Mouse (Mus musculus) urinary bladder, postnatal 14 days (tissue): ENCODE results near the gene Gm26897.

ENCODE experiments used
- DNase-seq: peaks from one replicate; pipeline ENCODE4 v3.0.0; 2021; ENCODE audit warnings: low spot score

Gm26897 gene

DNA sequence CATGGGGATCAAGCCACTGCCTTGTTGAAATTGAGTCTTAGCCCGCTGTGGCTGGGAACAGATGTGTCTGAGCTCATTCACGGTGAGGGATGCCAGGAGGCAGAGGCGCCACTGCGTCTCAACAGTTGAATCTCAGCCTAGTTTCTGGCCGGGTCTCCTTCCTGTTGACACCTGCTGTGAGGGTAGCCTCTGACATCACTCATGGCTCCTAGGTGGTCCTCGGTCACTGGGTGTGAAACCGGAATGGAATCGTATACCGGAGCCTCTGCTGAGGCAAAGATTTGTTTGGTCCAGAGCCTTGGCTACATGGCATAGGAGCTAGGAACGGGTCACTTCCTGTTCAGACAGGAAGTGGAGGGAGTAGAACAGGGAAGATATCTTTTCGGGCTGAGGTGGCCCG, at the start of gene Gm26897:
Gm26897 (plus strand) TSS at position 74 of the 400 bp plus-strand sequence.
- DNase-seq = no peak

DNA sequence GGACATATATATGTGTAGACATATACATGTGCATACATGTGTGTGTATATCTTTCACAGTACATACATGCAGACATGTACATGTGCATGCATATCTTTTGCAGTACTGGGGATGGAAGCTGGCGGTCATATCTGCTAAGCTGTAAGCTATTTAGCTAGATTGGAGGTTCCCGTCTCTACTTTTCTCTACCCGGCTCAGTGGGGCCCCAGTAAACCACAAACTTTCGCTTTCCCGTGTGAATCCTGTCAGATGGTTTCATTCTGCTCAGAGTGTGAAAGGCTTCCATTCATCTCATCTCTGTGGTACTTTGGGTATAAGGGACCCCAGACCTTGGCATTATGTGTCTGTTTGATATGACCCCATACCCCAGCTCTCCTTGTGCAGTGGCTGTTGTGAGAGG, 46.4 kb upstream of the Gm26897 start:
- DNase-seq = no peak

DNA sequence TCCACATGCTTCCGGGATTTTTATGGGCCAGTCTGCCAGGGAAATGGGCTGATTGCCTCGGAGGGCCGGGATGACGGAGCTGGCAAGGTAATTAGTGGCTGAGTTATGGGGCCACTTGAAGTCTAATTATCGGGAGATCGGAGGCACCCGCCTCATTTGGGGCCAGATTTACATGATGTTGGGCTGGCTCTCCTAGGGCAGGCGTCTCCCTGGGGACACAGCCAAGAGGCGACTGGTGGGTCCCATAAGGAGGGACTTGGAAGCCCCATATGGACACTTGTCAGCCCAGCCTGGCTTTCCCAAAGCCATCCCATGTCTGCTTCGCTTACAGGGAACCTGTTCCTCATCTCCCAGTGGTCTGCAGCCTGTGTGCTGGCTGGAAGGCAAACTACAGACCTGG, 45.1 kb upstream of the Gm26897 start:
- no peak for DNase-seq

DNA sequence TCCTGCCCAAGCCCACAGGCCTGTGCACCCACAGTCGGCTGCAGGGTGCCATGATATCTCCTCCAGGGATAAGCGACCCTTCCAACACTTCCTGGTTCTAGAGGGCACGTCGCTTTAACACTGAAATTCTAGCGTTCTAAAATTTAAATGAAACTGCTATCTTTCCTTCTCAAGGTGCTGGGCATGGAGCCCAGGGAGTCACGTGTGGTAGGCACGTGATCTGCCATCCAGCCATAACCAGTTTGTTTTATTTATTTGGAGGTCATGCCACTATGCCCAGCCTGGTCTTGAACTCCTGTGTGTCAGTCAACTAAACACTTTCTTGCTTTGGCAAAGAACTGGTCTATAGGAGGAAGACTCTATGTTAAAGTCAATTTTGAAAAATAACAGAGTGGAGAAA, 35.7 kb upstream of the Gm26897 start:
- DNase-seq = no peak

DNA sequence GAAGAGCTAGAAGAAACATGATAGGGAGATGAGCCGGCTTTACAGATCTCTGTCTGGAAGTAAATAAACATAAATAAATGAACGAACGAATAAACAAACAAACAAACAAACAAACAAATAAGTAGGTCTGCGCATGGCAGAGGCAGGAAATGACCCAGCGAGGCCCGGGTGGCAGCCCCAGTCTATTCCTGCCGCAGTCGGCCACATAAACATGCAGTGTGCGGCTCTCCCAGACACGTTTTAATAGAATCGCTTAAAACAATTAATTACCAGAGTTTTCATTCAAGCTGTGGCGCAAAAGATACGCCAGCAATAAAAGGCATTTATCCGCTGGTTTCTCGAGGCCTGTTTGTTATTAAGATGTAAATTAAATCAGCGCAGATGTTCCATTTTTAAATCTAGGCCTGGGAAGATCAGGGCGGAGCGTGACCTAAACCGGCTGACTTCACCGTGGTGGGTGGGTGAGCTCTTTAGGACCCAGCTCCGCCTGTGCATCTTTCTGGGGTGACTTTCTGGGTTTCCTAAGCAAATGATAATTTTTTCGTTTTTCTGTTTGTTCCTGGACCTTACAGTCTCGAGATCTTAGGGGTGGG, 33.9 kb upstream of the Gm26897 start:
- DNase-seq = no peak

DNA sequence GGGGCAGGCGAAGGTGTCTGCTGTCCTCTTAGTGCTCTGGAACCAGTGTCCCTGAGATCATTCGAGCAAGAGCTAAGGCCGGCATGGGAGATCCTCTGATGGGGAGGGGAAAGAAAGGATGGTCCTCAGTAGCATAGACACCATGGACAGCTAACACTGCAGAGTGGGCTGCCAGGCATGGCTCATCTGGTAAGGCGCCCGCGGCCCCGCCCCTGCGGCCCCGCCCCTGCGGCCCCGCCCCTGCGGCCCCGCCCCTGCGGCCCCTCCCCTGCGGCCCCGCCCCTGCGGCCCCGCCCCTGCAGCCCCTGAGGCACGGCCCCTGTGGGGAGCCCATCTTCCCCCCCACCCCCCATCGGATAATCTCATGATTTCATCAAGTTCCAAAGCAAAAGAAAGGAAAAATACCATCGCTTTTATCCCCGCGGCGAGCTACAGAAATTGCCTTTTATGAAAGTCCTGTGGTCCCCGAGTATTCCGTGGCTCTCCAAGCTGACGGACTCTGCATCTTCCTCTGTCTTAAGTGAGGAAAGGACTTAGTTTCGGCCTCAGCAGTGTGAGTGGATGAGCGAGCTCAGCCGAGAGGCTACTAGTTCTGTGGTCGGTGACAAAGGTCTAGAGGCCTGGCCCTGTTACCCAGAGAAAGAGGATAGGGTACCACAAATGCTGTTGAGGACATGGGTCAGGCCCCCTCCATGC, 31.9 kb upstream of the Gm26897 start:
- DNase-seq = no peak

DNA sequence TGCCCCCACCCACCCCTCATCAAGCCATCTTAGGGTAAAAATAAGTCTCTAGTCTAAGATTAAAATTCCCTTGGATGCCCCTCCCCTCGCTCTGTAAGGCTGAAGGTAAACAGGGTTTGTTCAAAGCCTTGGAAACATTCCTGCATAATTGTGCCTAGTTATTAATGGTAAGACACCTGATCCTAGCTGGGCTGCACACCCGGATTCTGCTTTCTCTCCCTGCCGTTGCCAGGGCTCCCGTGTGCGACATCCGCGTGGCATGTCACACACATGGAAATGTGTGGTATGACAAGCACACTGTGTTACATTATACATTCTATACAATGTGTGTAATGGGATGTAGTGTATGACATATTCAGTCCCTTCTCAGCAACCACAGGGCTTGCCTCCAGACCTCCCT, 30.1 kb upstream of the Gm26897 start:
- DNase-seq = no peak

DNA sequence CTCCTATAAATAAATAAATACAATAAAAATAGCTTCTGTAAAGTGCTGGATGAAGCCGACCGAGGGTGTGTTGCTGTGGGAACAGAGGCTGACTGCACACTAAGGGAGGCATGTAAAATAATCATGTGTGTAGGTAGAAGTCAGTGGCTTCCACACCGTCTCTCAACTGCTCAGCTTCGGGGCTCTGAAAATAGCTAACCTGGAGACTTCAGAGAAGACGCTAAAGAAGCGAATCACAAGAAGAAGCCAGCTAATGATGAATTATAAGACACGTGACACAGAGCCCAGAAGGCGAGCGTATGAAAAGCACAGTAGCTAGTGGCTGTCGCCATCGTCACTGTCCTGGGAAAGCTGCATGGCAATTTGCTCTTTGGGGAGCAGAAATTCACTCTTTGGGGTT, 29.4 kb upstream of the Gm26897 start:
- DNase-seq = no peak

DNA sequence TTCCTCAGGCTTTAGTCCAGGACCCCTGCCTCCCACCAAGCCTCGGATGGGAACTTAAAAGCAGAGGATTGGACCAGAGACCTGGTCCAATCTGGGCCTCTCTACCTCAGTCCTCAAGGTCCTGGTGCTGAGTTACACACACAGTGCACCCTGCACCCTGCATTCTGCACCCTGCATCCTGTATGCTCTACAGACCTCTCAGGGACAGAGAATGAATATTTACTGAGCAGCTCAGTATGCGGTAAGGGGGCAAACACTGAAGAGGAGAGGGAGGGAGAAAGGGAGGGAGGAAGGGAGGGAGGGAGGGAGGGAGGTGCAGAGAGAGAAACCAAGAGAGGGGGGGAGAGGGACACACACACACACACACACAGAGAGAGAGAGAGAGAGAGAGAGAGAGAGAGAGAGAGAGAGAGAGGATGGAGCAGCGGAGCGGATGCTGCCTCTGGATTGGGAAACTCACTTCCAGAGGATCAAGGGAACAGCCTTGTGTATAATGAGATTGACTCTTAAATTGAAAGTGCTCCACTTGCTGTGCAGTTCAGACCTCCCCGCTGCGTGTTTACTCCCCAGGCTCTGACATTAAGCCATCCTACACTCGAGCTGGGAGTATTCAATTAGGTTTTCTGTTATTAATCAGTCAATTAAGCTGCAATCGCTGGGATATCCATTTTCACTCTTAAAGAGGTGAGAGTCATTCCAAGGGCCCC, 24.4 kb upstream of the Gm26897 start:
- no peak for DNase-seq

DNA sequence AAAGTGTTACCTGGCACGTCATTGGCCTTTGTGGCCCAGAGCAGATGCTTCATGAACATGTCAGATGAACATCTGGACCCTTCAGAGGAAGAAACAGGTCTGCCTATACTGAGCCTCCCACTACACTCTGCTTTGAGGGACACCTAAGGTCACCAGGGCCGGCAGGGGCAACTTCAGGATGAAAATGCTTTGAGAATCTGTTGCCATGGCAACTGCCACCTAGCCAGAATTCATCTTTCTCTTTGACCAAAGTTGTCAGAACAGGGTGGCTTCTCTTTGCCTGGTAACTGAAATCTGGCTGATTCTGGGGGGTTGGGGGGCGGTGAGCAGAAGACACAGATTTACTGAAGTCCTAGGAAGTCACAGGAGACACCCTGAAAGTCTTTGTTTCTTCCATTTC, 14.7 kb upstream of the Gm26897 start:
- no peak for DNase-seq

DNA sequence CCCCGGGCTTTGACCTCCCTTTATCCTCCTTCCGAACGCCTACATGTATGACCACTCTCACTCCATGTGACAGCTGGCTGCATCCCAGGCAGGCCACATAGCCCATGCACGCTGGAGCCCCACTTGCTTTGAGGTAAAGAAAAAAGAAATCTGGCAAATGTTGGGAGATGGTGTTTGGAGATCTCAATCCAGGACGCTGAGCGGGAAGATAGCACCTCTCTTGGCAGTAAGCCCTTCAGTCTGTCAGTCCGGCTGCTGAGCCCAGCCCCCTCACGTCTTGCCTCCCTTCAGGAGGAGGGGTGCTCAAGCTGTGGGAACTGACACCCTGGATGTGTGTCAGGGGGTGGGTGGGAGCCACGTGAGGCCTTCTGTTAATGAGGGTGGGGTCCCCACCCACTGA, 13.0 kb upstream of the Gm26897 start:
- no peak for DNase-seq

DNA sequence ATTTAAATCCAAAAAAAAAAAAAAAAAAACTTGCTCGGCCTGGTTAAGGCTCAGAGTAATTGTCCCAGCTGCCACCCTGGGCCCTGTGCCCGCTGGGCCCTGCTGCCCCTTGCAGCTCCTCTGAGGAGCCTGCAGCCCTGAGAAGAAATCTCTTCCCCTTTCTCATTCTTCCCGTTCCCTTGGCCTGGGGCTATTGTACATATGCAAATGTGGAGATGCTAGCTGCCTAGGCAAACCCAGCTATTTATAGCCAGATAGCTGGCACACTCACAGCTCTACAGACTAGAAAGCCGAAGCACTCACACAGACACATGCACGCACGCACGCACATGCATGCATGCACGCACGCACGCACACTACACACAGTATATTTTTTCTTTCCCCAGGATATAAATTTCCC, 9.0 kb upstream of the Gm26897 start:
- DNase-seq = no peak

DNA sequence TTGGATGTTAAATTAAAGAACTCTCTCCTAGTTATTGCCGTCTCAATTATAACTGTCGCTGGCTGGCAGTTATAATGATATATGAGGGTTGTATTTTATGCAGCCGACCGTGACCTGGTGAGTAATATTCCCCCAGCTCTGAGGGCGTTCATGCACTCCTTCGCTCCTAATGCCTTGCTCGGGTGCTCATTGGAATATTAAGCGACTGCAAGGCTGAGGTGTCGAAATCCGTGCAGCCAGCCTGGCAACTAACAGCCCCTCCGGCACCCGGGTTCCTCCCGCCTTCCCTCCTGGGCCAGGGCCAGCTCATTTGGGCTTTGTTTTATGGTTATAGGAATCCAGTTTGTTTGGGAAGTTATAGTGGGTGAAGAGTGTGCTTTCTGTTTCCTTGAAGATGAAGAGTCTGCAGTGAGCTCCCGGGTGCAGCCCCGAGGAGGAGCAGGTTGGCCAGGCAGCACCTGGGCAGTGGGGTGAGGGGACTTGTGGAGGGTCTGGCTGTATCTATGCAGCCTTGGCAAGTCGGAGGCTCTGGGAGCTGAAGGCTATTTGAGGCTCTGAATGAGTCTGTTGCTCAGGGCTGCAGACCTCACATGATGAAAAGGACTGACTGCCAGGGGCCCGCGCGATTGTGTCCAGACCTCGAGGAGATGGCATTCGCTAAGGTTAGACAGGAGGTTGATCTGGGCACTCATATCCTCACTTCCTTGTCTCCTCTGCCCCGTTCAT, 8.4 kb upstream of the Gm26897 start:
- DNase-seq = no peak

DNA sequence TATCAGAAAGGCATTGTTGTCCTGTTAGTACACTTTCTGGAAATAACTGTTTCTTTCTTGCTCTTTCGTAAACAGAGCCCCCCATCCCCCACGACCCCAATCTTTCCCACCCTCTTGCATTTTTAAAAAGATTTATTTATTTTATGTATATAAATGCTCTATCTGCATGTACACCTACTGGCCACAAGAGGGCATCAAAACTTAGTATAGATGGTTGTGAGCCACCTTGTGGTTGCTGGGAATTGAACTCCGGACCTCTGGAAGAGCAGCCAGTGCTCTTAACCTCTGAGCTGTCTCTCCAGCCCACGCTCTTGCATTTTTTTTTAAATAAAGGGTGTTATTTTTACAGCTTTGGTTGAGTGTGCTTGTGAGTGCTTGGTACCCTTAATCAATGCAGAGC, 5.3 kb upstream of the Gm26897 start:
- no peak for DNase-seq

DNA sequence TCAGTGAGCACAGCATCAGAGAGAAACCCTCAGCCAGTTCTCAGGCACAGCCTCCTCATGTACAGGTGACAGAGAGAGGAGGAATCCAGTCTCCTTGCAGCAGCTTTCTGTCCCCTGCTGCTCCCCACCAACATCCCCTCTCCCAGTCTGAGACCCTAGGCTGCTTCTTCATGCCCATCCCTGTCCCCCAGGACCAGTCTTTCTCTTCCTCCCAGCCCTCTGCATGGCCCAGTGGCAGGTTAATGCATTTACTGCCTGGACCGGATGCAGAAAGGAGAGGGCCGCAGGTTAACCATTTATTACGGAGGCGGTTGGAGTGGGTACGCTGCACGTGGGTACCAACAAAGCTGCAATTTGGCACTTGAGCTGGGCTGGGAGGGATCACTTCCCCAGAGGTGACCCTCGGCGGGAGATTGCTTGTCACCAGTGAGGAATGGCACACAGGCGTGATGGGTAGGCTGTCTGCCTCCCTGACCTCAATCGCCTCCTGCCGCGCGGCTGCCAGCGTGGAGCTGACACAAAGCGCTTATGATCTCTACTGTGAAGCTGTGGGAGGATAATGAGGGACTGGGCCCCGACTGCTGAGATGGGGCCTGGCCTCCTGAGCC, 3.1 kb upstream of the Gm26897 start:
- DNase-seq = no peak

DNA sequence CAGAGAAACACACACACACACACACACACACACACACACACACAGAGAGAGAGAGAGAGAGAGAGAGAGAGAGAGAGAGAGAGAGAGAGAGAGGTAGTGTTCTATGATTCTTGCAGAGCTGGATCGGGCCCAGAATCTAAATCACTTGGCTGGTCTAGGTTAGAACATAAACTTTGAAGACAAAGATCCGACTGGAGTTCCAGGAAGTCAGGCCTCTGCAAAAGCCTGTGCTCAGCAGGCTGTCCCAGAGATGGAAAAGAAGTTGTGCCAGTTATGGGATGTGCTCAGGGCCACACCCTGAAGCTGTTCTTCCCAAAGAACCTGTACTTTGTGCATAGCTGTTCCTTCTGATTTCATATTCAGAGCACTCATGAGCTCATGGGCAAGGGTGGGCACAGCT, 1.5 kb upstream of the Gm26897 start:
- peak; percentile 15 for DNase-seq

DNA sequence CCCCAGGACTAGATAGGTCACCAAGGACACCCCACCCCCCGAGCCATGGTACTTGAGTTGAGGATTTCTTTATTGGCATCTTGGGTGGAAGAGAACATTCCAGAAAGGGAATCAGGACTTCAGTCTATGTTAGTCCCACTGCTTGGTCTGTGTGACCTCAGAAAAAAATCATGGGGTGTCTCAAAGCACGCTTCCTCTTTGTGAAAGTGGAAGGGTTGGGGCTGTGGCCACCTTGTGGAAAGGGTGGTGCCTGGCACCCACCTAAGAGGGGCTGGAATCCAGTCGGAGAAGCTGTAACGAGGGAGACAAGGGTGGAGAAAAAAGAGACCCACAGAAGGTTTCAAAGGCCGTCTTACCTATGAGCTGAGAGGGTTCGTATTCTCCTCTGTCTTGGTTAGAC, 5.8 kb downstream of the Gm26897 start:
- no peak for DNase-seq

DNA sequence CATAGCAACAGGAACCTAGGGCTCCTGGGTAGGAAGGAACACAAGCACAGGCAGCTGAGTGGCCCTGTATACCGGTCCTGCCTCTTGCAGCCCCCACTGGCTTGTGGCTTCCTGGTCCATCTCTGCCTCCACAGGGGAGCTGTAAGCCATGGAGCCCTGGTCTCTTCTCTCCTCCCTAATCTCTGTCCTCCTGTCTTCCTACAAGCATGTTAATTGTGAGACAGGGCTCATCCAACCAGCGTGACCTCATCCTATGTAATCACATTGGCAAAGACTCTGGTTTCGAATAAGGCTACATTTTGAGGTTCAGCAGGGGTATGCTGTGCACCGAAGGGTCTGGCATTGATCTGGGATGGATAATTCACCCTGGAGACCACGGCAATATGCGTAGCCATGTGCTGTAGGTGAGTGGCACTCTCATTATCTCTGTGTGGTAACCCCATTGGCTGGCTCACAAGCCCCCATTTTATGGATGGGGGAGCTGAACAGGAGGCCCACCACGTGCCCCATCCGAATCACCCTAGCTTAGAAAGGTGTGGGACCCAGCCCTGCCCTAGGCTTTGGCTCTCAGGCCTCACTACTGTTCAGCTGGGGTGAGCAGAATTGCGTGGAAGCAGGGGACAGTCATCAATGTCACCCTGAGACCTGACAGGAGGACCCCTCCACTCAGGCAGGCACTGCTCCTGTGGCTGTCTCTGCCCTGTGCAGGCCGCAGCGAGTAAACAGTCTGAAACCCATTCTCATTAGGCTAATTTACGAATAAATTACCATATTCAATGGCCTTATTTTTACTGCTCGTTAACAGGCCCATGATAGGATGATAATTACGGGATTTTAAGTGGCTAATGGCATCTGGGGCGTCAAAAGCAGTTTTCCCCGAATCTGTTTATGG, 6.9 kb downstream of the Gm26897 start:
- DNase-seq = no peak

DNA sequence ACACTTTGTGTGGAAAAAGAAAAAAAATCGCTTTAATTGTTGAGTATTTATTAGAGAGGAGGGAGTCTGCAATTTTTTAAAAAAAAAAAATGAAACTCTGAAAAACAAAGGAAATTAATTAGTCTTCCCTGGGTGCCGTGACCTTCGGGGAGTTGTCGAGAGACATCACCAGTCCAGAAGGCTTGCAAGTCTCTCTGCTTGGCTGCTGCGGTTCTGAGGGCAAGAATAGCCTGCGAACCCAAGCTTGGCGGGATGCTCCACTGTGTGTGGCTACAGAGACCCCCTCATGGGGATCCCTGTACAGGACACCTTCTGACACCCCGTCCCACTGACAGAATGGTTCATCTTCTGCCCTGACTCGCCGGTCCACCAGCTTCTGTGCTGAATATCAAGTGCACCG, 7.6 kb downstream of the Gm26897 start:
- no peak for DNase-seq

DNA sequence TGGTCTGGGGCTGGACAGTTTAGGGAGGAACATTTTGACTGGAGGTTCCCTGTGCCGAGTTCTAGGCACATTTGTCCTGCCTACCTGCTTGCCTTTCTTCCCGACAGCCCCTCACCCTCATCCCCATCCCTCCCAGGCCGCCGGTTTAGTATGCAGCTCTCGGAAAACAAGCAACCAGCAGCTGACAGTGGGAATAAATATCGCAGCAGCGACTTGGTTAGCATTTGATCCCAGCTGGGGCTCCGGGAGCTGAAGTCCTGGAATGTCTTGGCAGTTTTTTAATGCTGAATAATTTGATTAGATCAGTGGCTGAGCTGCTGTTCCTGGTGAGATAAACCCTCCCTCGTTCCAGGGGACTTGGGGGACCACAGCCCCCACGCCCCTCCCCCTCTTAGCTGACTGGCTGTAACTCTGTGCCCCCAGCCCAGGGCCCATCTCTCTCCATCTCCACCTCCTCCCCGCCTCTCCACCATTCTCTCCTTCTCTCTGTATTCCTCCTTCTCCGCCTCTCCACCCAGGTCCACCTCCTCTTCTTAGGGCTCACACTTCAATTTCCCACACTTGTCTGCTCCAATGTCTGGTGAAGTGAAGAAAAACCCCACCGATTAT, 8.7 kb downstream of the Gm26897 start:
- no peak for DNase-seq

DNA sequence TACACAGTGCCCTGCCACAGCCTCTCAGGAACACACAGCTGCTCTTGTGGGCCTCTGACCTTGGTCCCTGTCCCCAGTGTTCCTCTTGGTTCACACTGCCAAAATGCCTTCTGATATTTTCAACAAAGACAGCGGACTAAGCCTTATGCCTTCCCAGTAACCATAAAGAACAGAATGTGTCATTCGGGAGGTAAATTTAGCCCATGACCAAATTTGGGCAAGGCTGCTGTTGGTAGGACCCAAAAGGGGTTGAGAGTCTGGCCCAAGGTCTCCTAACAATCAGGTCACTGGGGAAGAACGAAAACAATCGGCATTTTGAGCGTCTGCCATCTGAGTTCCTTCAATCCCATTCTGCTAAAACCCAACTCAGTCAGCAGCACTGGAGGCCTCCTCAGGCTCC, 15.9 kb downstream of the Gm26897 start:
- no peak for DNase-seq
